In genomic region chr17:56487441-56487888, GRCm38 (mm10) we compare ENCODE assay signal across 8 mouse cellular contexts. TPM values are rescaled to one million over a fixed set of nuclear protein-coding genes. Genes with fewer than 3 reads are reported as not detected.
DNase-seq lines count a peak whose midpoint lies in the region; ATAC-seq and TF ChIP-seq lines count a peak whose summit lies in the region.

No protein-coding gene starts in this region.

- H3K9me3 ChIP-seq in heart, embryonic 15.5 days (replicated peaks): peaks cover 6% of the 10 kb centered on the region
- H3K9me3 ChIP-seq in limb, embryonic 10.5 days (replicated peaks): peaks cover 10% of the 10 kb centered on the region

- no peak overlapping the region for H3K4me3 ChIP-seq in heart, embryonic 15.5 days
- H3K4me3 ChIP-seq in limb, embryonic 10.5 days: peak overlapping the region; percentile 24; the same call in 1 of the 2 replicates
- H3K4me3 ChIP-seq in myocyte: no peak overlapping the region

- TF ChIP-seq POLR2A in myocyte (IDR thresholded peaks at IDR 0.05; ENCODE audit: insufficient read length, low read depth): no peak

- H3K79me2 ChIP-seq in myocyte (ENCODE audit: control insufficient read depth, insufficient read depth): no peaks in the 10 kb centered on the region

- no peak overlapping the region for H3ac ChIP-seq in myocyte (ENCODE audit: control insufficient read depth, insufficient read length)

- no peak overlapping the region for H3K27ac ChIP-seq in heart, embryonic 15.5 days
- peak overlapping the region; percentile 72 for H3K27ac ChIP-seq in limb, embryonic 10.5 days

- ATAC-seq in heart, embryonic 15.5 days (replicated peaks; ENCODE audit: insufficient number of reproducible peaks, insufficient read depth, low FRiP score, low read depth): 0 out of 2 replicates have a peak, but pooled peaks have one; percentile 44

- WGBS in heart, embryonic 15.5 days: 3% methylated on average over 10 of the region's 16 CpGs
- WGBS in limb, embryonic 10.5 days: 5% methylated on average over 12 of the region's 16 CpGs

- peak; percentile 71 to 76 for DNase-seq in right cerebral cortex, postnatal 10 days (ENCODE audit: low spot score in 2 of 2)
- DNase-seq in right cerebral cortex, adult 2 months (ENCODE audit: low spot score in 2 of 2): no peak
- peak; percentile 60 for DNase-seq in brain, adult 2 months (ENCODE audit: low read depth, low spot score)
- DNase-seq in limb, embryonic 10.5 days (ENCODE audit: low spot score): peak; percentile 79
- DNase-seq in frontal cortex, postnatal 36 days (ENCODE audit: low spot score in 2 of 2): no peak
- no peak for DNase-seq in left cerebral cortex, adult 9 months (ENCODE audit: low spot score in 2 of 2)

- no peaks in the 10 kb centered on the region for H3K27me3 ChIP-seq in heart, embryonic 15.5 days
- H3K27me3 ChIP-seq in limb, embryonic 10.5 days (ENCODE audit: low read depth, poor library complexity, severe bottlenecking): 0 out of 2 replicates have a peak, but pooled peaks cover 5% of the 10 kb centered on the region
- H3K27me3 ChIP-seq in myocyte (ENCODE audit: control insufficient read depth, insufficient read depth, insufficient read length): no peaks in the 10 kb centered on the region

- no peaks in the 10 kb centered on the region for H3K4me1 ChIP-seq in heart, embryonic 15.5 days (replicated peaks)
- H3K4me1 ChIP-seq in limb, embryonic 10.5 days: peaks cover 18% of the 10 kb centered on the region

- no peak overlapping the region for H3K4me2 ChIP-seq in heart, embryonic 15.5 days
- no peak overlapping the region for H3K4me2 ChIP-seq in myocyte (ENCODE audit: low read depth)

- no peak overlapping the region for H3K9ac ChIP-seq in heart, embryonic 15.5 days

- H3K36me3 ChIP-seq in heart, embryonic 15.5 days: no peaks in the 10 kb centered on the region
- no peaks in the 10 kb centered on the region for H3K36me3 ChIP-seq in limb, embryonic 10.5 days
- no peaks in the 10 kb centered on the region for H3K36me3 ChIP-seq in myocyte (ENCODE audit: control insufficient read depth, insufficient read depth)

TF ChIP-seq in myocyte, 11 proteins besides CTCF, POLR2A, EP300 and RAD21:
- TF ChIP-seq POLR2AphosphoS2 (IDR thresholded peaks at IDR 0.05; ENCODE audit: insufficient read length, low read depth) (no peak), MYOD1 (IDR thresholded peaks at IDR 0.05; ENCODE audit: control insufficient read depth in 1 of 3, insufficient read length in 2 of 3, low read depth in 2 of 3) (peak in 2 of 3 experiments; percentile 58 to 61), MAX (IDR thresholded peaks at IDR 0.05; ENCODE audit: low read depth) (no peak), REST (IDR thresholded peaks at IDR 0.05; ENCODE audit: insufficient read depth, insufficient read length) (no peak)

RNA-seq across cellular contexts. Expression of gene Ptprs, which starts 11.2 kb away (rescaled TPM):
- 37.6 and 62.0 TPM in 2 replicates for polyA plus RNA-seq in heart, embryonic 15.5 days (2015; fragmentation: Nextera tagmentation; extraction: Ambion mirVana)
- polyA plus RNA-seq in limb, embryonic 10.5 days (2016; fragmentation: Nextera tagmentation; extraction: Ambion mirVana): 69.5 and 83.2 TPM in 2 replicates
- polyA plus RNA-seq in myocyte (2012; fragmentation: generic; extraction: Trizol): 116 TPM

RNA-seq across cellular contexts. Expression of gene Znrf4, which starts 24.8 kb away (rescaled TPM):
- polyA plus RNA-seq in heart, embryonic 15.5 days (2015; fragmentation: Nextera tagmentation; extraction: Ambion mirVana): not detected in 2 replicates
- not detected in 2 replicates for polyA plus RNA-seq in limb, embryonic 10.5 days (2016; fragmentation: Nextera tagmentation; extraction: Ambion mirVana)
- polyA plus RNA-seq in myocyte (2012; fragmentation: generic; extraction: Trizol): not detected

Comparison
In these comparisons a context has a peak if more than half of its experiments do, and no peak if none do; other contexts are left out.
1. DNase-seq: peak in right cerebral cortex, postnatal 10 days (2 of 2), brain, adult 2 months (single experiment) and limb, embryonic 10.5 days (single experiment); none in right cerebral cortex, adult 2 months (0 of 2), frontal cortex, postnatal 36 days (0 of 2) and left cerebral cortex, adult 9 months (0 of 2).